Mouse (Mus musculus) left cerebral cortex, postnatal 14 days (tissue): ENCODE measurements around the gene Ice1. TPM values are rescaled to one million over a fixed set of nuclear protein-coding genes. Genes with fewer than 3 reads are reported as not detected.
A peak's percentile ranks its signal among the peaks of the same experiment; 100 is the strongest.

Source experiments
- DNase-seq, 2 experiments: peaks; one replicate each; pipeline ENCODE4 v3.0.0; 2021 to 2022; ENCODE audit warnings: low spot score in 2 of 2, mixed read lengths in 1 of 2
- intact Hi-C: fragments of 180-260 bp; cut with DNase I; formaldehyde crosslinking; loops from one replicate; pipeline ENCODE4 v1.15.1; 2025
- total RNA-seq, 2 experiments: library from RNA; stranded (reverse); gene quantifications; 2 replicates each; pipeline ENCODE4 v1.2.3; 2021

Gene Ice1
- total RNA-seq, 2 experiments from 2014 or later = 66.6 to 69.5 TPM

DNA sequence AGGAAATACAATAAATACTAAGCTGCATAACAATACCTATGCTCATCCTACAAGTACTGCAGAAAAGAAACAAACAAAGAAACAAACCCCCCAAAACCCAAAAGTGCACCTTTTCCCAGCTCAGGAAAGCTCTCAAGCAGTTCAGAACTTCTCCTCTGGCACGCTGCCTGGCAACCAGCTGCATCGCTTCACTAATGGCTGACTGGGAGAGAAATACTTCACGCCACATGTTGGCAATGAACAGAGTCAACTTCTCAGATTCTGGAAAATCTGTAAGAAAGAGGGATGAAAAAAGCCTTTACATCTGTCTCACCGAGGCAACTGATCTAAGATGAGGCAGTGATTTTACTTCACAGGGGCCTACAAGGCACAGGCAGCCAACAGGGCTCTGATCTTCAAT is 38.5 kb downstream of the Ice1 start:
- intact Hi-C loops = no loop called here
- peak; percentile 55 to 64 for DNase-seq

DNA sequence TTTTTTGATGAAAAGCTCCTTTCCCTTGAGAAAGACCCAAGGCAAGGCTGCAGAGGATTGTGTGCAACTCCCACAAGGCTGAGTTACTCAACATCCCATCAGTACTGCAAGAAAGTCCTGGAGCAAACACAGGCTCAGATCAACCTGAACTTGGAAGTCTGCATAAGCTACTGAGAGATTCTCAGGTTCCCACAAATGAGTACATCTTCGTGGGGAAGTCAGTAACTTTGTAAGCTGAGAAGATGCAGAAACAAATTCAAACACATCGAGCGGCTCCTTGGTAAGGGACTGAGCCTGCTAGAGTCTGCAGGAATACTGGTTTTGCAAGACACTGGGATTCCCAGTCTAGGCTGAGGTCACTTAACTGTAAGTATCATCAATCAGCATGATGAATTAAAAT is 40.5 kb downstream of the Ice1 start:
- DNase-seq = no peak
- intact Hi-C loops = no loop called here

DNA sequence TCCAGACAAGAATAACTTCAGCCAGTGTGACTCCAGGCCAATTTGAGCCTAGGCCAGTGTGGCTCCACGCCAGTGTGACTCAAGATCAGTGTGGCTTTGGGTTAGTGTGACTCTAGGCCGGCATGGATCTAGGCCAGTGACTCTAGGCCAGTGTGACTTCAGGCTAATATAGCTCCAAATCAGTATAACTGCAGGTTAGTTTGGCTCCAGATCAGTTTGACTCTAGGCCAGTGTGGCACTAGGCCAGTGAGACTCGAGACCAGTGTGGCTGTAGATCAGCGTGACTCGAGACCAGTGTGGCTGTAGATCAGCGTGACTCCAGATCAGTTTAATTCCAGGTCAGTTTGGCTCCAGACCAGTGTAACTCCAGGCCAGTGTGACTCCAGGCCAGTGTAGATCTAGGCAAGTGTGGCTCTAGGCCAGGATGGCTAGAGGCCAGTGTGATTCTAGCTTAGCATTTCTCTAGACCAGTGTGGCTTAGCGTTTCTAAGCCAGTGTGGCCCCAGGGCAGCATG is 47.1 kb downstream of the Ice1 start:
- peak in 1 of 2 experiments; percentile 25 for DNase-seq
- intact Hi-C loops = no loop called here

DNA sequence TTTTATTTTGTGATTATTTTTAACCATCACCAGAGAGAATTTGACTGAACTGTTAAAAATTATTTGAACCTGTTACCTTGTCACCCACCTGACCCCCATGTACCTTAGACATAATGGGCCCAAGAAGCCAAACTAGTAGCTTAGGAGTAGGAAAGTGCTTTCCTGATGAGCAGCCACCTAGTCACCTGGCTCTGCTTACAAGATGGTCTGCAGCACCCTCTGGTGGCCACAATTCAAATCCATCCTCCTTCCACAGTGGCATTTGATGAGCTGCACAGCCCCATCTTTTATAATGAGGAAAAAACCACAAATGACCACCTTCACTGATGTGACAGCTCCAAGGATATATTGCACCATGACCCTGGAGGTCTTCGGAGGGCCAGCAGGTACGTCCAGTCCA is 50.5 kb downstream of the Ice1 start:
- intact Hi-C loops = no loop called here

DNA sequence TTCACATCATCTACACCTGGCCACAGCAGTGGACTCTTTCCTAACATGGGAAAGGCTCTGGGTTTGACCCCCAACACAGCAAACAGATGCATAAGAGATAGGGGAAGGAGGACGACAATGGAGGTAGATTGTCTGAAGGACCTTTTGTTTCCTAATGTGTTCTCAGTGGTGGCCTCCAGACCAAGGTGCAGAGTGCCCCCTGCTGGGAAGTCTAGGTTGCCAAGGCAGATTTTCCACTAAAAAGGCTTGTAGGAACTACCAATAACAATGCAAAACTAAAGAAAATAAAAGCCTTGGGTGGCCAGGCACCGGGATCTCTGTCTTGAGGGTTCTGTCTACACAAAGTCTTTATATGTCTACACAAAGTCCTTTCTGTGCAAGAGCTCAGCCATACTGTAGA is 54.9 kb downstream of the Ice1 start:
- DNase-seq = peak; percentile 72 to 74
- intact Hi-C loops = loop anchor here (2.0 to 5.0 kb wide), 2 partner anchors 844 to 890 kb away; partner anchors contain the start of gene Ube2ql1

More for the DNA sequence above, 50.5 kb downstream of the Ice1 start:
- DNase-seq = peak; percentile 78

DNA sequence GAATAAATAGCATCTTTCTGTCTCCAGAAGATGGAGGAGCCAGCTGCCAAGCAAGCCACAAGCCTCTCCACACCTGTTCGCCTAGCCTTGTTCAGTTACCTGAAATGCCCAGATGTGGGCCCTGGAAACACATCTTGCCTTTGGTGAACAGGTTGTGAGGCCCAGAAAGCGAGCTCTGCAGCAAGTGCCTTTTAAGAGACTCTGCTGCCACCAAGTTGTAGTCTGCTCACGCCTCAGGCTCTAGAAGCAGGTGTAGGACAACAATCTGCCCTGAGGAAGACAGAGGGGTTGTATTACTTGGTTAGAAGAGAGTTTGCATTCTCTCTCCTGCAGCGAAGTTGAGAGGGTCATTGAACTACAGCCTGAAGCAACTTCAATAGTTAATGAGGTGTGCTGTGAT is 55.9 kb downstream of the Ice1 start:
- DNase-seq = no peak
- intact Hi-C loops = loop anchor here (5.0 kb wide), 1 partner anchor 889 kb away; no protein-coding TSS in a partner anchor

DNA sequence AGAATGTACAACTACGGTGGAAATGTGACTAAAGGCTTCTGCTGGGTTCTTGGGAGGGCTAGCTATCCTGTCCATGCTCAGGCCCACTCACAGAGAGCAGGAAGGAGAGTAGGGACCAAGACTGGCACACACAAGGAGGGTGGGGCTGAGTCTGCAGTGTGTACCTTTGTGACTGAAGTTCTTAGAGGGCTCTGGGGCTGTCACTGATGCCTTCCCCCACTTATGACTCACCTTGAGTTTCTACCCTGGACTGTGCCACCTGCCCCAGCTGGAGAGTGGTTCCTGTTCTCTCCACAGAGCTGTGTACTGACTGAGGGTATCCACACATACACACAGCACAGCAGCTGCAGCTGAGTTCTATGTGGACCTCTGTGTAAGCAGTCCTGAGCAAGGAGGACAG is 63.2 kb downstream of the Ice1 start:
- no peak for DNase-seq

DNA sequence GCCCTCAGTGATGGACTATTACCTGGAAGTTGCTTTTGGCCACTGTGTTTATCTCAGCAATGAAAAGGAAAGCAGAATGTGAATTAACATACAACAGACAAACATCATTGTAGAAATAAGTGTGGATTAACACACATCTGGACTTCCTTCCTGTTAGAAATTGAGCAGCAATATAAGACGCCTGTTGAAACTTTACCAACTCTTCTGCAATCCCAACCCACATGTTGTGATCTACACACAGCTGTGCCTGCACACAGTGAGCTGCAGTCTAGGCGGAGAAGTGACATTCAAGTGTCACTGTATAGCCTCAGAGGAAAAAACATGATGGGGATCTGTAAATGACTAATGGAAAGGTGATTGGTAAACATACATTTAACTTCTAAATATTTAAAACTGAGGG is 69.5 kb downstream of the Ice1 start:
- DNase-seq = no peak
- intact Hi-C loops = no loop called here

More for the DNA sequence above, 63.2 kb downstream of the Ice1 start:
- intact Hi-C loops = no loop called here

DNA sequence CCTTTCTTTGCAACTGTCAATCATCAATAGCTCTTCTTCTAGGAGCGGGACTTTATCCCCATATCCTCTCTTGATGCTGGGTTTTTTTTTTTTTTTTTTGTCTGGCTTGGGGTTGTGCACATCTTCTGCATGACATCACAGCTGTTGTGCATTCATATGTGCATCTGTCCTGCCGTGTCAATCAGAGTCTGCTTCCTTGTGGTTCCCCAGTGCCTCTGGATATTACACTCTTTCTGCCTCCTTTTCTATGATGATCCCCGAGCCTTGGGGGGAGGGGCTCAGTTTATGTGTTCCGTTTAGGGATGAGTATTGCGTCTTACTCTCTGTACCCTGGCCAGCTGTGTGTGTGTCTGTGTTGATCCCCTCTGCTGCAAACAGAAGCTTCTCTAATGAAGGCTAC is 84.0 kb downstream of the Ice1 start:
- intact Hi-C loops = no loop called here
- DNase-seq = no peak

DNA sequence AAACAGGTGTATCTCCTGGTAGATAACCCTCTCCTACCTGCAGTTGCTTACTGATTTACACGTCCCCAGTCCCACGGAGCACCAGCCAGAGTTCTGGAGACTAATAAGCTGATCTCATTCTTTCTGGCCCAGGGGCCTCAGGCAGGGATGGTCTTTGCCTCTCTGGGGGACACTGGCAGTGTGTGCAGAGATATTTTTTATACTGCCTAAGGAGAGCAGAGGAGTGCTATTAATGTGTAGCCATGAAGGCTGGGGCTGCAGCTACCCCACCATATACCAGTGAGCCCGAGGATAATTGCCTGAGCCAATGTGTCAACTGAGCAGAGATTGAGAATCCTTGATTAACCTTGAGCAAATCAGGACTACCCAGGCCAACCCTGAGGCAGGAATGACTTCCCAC is 90.0 kb downstream of the Ice1 start:
- intact Hi-C loops = no loop called here
- DNase-seq = no peak

DNA sequence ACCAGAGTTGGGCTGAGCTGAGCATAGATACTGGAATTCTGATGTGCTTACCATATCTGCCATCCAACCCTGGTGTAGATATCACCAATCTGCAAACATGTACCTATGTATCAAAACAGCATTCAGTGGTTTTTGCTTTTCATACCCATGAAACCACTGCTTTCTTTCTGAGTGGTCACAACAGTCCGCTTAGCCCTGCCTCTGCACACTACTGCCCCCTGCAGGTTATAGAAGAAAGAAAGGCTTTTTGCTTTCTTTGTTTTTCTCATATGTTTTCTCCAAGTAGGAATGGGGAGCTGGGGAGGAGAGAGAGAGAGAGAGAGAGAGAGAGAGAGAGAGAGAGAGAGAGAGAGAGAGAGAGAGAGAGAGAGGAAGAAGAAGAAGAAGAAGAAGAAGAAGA is 92.2 kb downstream of the Ice1 start:
- DNase-seq = peak; percentile 18 to 30
- intact Hi-C loops = no loop called here

DNA sequence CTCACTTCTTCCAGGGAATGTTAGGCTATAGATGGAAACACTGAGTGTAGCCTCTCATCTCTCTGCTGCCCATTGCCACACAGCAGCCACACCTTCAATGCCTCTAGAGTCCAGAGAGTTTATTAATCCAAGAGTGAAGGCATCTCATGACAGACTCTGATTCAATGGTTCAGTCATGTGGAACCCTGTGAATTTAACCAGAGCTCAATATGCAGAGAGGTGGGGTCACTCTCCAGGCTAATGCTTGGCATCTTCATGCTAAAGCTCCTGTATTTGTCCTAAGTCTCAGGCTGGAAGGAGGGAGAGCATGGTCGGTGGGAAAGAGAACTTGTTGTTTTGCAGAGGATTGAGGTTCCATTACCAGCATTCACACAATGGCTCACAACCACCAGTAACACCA is 97.6 kb downstream of the Ice1 start:
- DNase-seq = no peak
- intact Hi-C loops = no loop called here

DNA sequence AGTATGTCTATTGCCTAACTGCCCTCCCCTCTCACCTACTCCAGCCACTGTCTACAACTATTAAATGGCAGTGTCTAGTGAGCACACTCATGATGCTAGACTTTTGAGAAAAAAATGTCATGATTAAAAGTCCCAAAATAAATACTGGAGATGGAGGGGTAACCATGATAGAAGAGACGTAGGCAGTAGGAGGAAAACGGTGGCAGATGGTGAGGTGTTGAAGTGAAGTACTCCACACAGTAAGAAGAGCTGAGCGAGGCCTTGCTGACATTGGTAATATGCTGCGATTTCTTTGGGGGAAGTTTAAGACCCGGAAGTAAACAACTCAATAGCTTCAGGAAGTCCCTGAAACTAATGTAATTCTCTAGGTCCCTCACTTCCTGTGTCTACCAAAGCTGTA is 104.0 kb downstream of the Ice1 start:
- intact Hi-C loops = no loop called here
- DNase-seq = no peak

DNA sequence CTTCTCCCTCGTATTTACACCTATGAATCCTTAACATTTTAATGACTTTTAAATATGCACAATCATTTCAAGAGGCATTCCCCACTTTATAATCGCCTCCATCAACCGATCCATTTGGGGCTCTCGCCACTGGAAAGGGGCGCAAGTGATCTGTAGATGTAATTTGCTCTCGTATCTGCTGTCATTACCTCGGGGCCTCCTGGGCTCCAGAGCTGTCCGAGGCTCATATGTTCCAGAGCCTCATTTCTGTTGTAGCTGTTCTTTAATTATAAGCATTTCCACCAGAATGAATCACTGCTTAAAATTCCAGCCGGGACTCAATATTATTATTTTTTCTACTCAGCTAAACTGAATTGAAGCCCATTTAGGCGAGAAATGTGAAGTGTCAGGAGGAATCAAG is 104.7 kb downstream of the Ice1 start:
- DNase-seq = no peak
- intact Hi-C loops = no loop called here

DNA sequence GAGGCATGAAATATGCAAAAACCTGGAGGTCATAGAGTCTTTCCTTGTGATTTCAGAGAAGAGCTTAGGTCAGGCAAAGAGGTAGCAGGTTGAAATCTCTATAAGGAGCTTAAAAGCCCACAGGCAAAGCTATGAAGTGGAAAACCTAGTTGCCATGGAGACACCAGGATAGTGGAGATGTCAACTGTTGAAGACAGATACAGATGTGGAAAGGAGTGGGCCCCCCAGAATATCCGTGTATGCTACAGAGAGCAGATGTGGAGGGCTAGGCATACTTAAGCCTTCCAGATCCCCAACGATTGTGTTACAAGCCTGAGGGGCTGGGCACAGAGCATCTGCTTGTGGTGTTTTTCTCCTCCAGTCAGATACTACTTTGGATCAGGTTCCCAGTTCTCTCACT is 119.8 kb downstream of the Ice1 start:
- intact Hi-C loops = no loop called here

DNA sequence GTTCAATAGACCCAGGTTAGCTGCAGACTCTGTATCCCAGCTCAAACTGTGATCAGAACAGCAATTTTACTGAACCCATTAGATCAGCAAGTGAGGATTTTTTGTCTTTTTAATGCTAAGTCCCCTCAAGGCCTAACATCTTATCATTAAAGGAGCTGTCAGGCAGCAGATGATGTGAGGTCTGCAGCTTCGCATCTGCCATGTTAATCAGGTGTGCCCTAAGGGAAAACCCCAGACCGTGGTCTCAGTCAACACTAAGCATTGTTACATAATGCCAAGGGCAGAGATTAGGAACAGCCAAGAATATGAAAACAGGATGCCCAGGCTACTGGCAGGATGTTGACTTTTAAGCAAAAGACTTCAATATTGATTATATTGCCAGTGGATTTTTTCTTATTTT is 122.4 kb downstream of the Ice1 start:
- intact Hi-C loops = no loop called here
- no peak for DNase-seq

More for the DNA sequence above, 119.8 kb downstream of the Ice1 start:
- no peak for DNase-seq

DNA sequence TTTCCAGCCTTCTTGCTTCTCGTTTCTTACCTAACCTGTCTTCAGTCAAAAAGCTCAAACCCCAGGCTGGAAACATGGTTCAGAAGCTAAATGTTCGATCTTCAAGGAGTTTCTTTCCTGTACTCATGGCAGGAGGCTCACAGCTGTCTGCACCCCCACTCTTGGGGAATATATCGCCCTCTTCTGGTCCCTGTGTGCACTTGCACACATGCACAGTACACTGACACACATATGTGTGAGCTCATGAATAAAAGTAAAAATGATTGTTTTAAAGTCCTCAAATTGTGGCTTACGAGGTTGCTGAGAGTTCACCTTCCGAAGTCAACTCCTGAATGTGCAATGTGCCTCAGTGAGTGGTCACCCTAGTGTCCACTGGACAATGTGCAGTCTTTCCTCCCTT is 127.2 kb downstream of the Ice1 start:
- DNase-seq = peak in 1 of 2 experiments; percentile 18
- intact Hi-C loops = no loop called here

DNA sequence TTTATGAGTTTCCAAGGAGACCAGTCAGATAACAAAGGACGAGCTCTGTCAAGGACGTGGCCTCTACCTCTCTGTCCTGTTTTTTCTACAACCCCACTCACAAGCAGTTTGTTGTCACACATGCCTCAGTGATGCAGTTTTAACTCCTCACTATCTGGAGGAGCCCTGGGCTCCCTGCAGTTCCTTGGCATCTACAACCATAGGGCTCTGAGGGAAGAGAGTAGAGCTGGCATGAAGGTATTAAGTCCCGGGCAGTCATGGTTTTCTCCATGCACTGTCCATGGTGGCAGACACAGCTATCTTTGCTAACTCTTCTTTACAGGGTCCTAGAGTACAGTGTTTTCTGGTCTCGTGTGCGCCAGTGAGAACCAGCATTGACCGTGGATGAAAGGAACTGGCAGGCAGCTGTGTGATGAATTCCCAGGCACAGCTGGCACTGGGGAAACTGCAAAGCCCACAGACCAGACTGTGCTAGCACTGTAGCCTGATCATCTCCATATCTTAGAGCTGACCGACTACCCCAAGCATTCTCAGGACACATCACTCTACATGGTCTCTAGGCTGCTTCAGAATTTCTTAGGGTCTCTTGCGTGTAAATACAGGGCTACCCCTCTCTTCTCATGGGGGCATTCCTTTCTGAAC is 127.9 kb downstream of the Ice1 start:
- DNase-seq = no peak
- intact Hi-C loops = no loop called here

DNA sequence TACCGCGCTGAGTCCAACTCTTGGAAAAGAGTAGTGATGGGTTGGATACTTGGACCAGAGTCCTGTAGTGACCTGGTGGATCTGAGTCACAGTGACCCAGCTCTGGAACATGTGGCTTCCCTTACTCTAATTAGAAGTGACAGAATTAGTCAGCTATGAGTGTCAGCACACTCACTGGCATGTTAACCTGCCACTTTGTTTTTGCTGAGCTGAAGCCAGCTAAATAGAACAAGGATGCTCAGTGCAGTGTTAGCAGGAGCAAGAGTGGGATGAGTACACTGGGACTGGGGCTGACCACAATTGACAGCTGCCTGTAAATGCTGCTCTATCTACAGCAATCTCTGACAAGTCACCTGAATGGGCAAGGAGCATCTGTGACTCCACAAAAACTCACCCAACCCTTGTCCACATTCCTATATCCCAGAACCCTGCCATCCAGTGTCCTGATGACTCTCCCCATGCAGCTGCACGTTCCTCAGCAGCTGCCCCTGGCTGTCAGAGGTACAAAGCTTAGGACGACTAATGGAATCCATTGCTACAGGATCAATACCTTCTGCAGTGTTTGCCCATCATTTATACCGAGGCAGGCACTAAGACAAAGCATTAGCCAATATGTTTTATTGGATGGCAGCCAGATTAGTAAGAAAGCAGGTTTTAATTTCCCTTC is 128.6 kb downstream of the Ice1 start:
- intact Hi-C loops = no loop called here
- DNase-seq = no peak
